Mouse (Mus musculus): ENCODE measurements around the gene Eif4e3. TPM values are rescaled to one million over a fixed set of nuclear protein-coding genes. Genes with fewer than 3 reads are reported as not detected.

Gene Eif4e3
- polyA plus RNA-seq, 1 experiment from 2014 or later: 4.3 TPM

DNA sequence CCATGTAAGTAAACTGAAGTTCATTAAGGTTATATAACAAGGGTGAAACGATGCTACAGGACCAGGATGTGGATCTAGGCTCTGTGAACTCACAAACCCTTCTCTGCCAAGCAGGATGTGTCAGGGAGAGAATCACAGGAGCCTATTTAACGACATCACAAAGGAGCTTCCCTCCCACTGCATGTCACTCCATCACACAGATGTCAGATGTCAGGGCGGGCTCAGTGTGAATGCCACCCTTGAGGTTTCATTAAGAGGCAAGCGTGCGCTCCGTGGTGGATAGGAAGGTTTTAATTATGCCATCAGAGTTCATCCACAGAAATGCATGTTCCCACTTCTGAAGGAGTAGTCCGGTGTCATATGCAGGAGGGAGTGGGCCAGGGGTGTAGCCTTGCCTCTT, 60.5 kb downstream of the Eif4e3 start:
- H3K9me3 ChIP-seq (ENCODE audit: low read length): no peaks in the 10 kb centered on the region
- H3K4me3 ChIP-seq (ENCODE audit: low read depth, low read length): no peak overlapping the region
- H3K4me2 ChIP-seq (ENCODE audit: low read depth, low read length): no peak overlapping the region
- TF ChIP-seq EP300 (IDR thresholded peaks at IDR 0.05; ENCODE audit: low read depth) (no peak), CTCF (IDR thresholded peaks at IDR 0.05; ENCODE audit: low read depth) (no peak)
- H3K36me3 ChIP-seq (replicated peaks; ENCODE audit: insufficient read depth, low read length): no peaks in the 10 kb centered on the region
- H3K9ac ChIP-seq (replicated peaks): no peak overlapping the region
- WGBS (ENCODE audit: insufficient replicate concordance): 77% methylated on average over 7 of the region's 7 CpGs
- H3K27me3 ChIP-seq (ENCODE audit: insufficient read depth, low read length): no peaks in the 10 kb centered on the region
- DNase-seq (no peak), ATAC-seq (no peak)
- H3K4me1 ChIP-seq (ENCODE audit: insufficient read depth): peaks cover 2% of the 10 kb centered on the region; the same call in 1 of the 2 replicates
- H3K27ac ChIP-seq (ENCODE audit: low read depth): no peak overlapping the region

DNA sequence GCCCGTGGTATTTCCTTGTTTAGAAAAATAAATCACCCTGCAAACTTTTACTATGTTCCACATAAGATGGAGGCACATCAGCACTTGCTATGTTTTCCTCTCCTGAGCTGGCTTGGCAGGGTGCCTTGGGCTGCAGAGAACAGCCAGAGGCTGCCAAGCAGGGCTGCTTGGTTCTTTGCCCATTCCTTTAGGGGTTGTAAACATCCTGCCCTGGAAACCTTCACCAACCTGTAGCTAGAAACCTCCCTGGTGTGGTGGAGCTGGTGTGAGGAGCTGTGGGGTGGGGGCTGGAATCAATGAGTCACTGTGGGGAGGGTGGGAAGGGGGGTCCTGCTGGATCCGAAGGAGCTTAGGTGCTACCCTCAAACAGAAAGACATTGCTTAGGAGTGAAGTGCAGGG, 61.8 kb downstream of the Eif4e3 start:
- no peaks in the 10 kb centered on the region for H3K4me1 ChIP-seq (ENCODE audit: insufficient read depth)
- TF ChIP-seq CTCF (IDR thresholded peaks at IDR 0.05; ENCODE audit: low read depth) (no peak), EP300 (IDR thresholded peaks at IDR 0.05; ENCODE audit: low read depth) (no peak)
- ATAC-seq (no peak), DNase-seq (no peak)
- H3K4me3 ChIP-seq (ENCODE audit: low read depth, low read length): no peak overlapping the region
- H3K27me3 ChIP-seq (ENCODE audit: insufficient read depth, low read length): no peaks in the 10 kb centered on the region
- no peak overlapping the region for H3K9ac ChIP-seq (replicated peaks)
- H3K4me2 ChIP-seq (ENCODE audit: low read depth, low read length): no peak overlapping the region
- no peak overlapping the region for H3K27ac ChIP-seq (ENCODE audit: low read depth)
- no peaks in the 10 kb centered on the region for H3K9me3 ChIP-seq (ENCODE audit: low read length)
- H3K36me3 ChIP-seq (replicated peaks; ENCODE audit: insufficient read depth, low read length): no peaks in the 10 kb centered on the region
- WGBS (ENCODE audit: insufficient replicate concordance): 62% methylated on average over 2 of the region's 2 CpGs

DNA sequence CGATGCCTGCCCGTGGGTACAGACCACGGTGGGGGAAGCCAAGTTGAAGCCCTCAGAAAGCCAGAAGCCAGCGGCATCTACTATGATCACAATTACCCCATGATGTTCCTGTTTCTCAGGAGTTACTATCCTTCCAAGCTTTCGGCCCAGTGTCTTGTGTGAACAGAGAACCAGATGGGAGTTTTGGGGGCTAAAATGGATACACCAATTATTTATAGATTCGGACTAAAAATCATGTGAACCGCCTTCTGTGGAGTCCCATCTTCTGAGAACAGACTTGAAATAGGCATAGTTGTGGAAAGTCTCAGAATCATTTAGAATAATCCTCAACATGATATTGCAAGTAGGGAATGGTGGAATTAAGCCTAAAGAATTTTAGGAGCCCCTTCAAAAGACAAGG, 64.1 kb downstream of the Eif4e3 start:
- H3K27me3 ChIP-seq (ENCODE audit: insufficient read depth, low read length): no peaks in the 10 kb centered on the region
- TF ChIP-seq EP300 (IDR thresholded peaks at IDR 0.05; ENCODE audit: low read depth) (no peak), CTCF (IDR thresholded peaks at IDR 0.05; ENCODE audit: low read depth) (no peak)
- 73% methylated on average over 7 of the region's 7 CpGs for WGBS (ENCODE audit: insufficient replicate concordance)
- DNase-seq (no peak), ATAC-seq (no peak)
- H3K4me2 ChIP-seq (ENCODE audit: low read depth, low read length): no peak overlapping the region
- H3K9me3 ChIP-seq (ENCODE audit: low read length): no peaks in the 10 kb centered on the region
- no peaks in the 10 kb centered on the region for H3K36me3 ChIP-seq (replicated peaks; ENCODE audit: insufficient read depth, low read length)
- no peak overlapping the region for H3K9ac ChIP-seq (replicated peaks)
- H3K4me1 ChIP-seq (ENCODE audit: insufficient read depth): no peaks in the 10 kb centered on the region
- H3K4me3 ChIP-seq (ENCODE audit: low read depth, low read length): no peak overlapping the region
- H3K27ac ChIP-seq (ENCODE audit: low read depth): no peak overlapping the region

DNA sequence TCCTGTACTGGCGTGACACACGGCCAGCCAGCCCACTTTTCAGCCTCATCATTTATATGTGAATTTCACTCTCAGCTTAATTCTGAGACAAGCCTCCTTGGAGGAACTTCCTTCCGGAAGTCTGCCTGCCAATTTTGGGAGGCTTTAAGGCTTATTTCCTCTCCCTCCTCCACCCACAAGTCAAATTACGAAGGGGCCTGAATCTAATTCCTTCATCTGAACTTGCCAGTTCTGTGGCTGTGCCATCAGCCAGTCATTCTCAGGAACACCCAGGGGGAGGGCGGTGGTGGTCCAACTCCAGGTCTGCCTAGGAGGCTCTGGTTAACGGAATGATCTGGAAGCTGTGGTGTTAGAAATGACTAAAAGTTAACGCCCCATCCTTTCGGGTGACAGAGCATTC, 65.7 kb downstream of the Eif4e3 start:
- no peak for DNase-seq

DNA sequence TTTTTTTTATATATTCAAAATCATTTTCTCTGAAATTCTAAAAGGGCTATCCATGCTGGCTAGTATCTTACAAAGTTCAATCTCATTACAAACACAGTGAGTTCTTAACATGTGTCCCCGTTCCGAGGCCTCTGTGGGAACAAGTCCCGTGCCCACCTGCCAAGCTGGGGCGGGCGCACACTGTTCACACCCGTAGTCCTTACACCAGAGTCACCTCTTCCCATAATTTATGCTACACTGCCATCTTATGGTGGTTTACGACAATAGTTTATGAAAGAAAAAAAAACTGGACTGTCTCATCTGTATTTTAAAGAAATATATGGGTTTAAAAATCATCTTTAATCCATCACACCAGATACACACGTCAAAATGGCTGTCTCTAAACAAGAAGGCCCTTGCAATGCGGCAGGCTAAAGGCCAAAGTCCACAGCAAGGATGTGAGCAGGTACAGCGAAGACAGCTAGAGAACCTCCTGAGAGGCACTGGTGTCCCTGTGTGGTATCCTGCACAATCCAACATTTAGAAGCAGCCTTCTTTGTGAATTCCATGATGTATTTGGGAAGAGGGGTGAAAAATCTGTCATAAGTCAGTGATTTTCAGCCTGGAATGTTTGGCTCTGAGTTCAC, 66.3 kb downstream of the Eif4e3 start:
- Histone ChIP-seq H3K4me1 (ENCODE audit: insufficient read depth) (no peaks in the 10 kb centered on the region), H3K27ac (ENCODE audit: low read depth) (no peak overlapping the region), H3K4me3 (ENCODE audit: low read depth, low read length) (no peak overlapping the region), H3K4me2 (ENCODE audit: low read depth, low read length) (no peak overlapping the region), H3K36me3 (replicated peaks; ENCODE audit: insufficient read depth, low read length) (no peaks in the 10 kb centered on the region), H3K9ac (replicated peaks) (no peak overlapping the region), H3K9me3 (ENCODE audit: low read length) (no peaks in the 10 kb centered on the region), H3K27me3 (ENCODE audit: insufficient read depth, low read length) (no peaks in the 10 kb centered on the region)
- peak; percentile 62 for TF ChIP-seq CTCF (IDR thresholded peaks at IDR 0.05; ENCODE audit: low read depth)
- TF ChIP-seq EP300 (IDR thresholded peaks at IDR 0.05; ENCODE audit: low read depth): no peak
- DNase-seq (peak; percentile 43), ATAC-seq (no peak)
- 19% methylated on average over 10 of the region's 10 CpGs for WGBS (ENCODE audit: insufficient replicate concordance)

More for the DNA sequence above, 65.7 kb downstream of the Eif4e3 start:
- ATAC-seq: no peak
- Histone ChIP-seq H3K36me3 (replicated peaks; ENCODE audit: insufficient read depth, low read length) (no peaks in the 10 kb centered on the region), H3K27ac (ENCODE audit: low read depth) (no peak overlapping the region), H3K4me3 (ENCODE audit: low read depth, low read length) (no peak overlapping the region), H3K27me3 (ENCODE audit: insufficient read depth, low read length) (no peaks in the 10 kb centered on the region), H3K4me1 (ENCODE audit: insufficient read depth) (no peaks in the 10 kb centered on the region), H3K9ac (replicated peaks) (no peak overlapping the region), H3K9me3 (ENCODE audit: low read length) (no peaks in the 10 kb centered on the region), H3K4me2 (ENCODE audit: low read depth, low read length) (no peak overlapping the region)
- TF ChIP-seq EP300 (IDR thresholded peaks at IDR 0.05; ENCODE audit: low read depth): no peak
- TF ChIP-seq CTCF (IDR thresholded peaks at IDR 0.05; ENCODE audit: low read depth): no peak
- WGBS (ENCODE audit: insufficient replicate concordance): 54% methylated on average over 8 of the region's 8 CpGs

DNA sequence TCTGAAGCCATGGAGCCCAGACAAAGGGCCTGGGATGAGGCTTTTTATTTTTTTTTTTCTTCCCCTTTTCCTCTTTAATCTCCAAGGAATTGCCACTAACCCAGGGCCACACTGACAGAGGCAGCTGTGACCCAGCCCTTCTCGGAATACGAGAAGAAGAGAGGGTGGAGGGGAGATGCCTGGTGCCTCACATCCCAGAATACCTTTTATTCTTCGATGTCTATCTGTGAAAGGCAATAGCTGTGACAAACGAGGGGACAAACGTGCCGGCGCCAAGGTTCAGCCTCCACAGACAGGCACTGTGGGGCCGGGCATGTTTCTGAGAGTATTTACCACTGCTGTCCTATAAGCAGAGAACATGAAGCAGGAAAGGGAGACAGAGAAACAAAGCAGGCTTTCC, 66.9 kb downstream of the Eif4e3 start:
- no peak overlapping the region for H3K27ac ChIP-seq (ENCODE audit: low read depth)
- H3K4me2 ChIP-seq (ENCODE audit: low read depth, low read length): no peak overlapping the region
- no peak overlapping the region for H3K9ac ChIP-seq (replicated peaks)

More for the DNA sequence above, 66.9 kb downstream of the Eif4e3 start:
- no peaks in the 10 kb centered on the region for H3K36me3 ChIP-seq (replicated peaks; ENCODE audit: insufficient read depth, low read length)
- no peaks in the 10 kb centered on the region for H3K4me1 ChIP-seq (ENCODE audit: insufficient read depth)
- no peak overlapping the region for H3K4me3 ChIP-seq (ENCODE audit: low read depth, low read length)
- no peaks in the 10 kb centered on the region for H3K27me3 ChIP-seq (ENCODE audit: insufficient read depth, low read length)
- TF ChIP-seq CTCF (IDR thresholded peaks at IDR 0.05; ENCODE audit: low read depth): no peak
- TF ChIP-seq EP300 (IDR thresholded peaks at IDR 0.05; ENCODE audit: low read depth): no peak
- 60% methylated on average over 8 of the region's 8 CpGs for WGBS (ENCODE audit: insufficient replicate concordance)
- DNase-seq: no peak
- no peak for ATAC-seq
- no peaks in the 10 kb centered on the region for H3K9me3 ChIP-seq (ENCODE audit: low read length)
